Mouse (Mus musculus): ENCODE results near the gene Sp140. TPM values are rescaled to one million over a fixed set of nuclear protein-coding genes. Genes with fewer than 3 reads are reported as not detected.

The Sp140 gene
- total and polyA plus RNA-seq, 3 experiments: 8.2 to 16.5 TPM; not detected in 1

GRCm38 (mm10) chr1:85692281-85692680 is 92.1 kb downstream of the Sp140 start:
- Histone ChIP-seq H3K27me3 (ENCODE audit: control insufficient read depth in 1 of 2, insufficient read depth in 2 of 2, low read length in 2 of 2) (no peaks in the 10 kb centered on the region), H3K4me1 (ENCODE audit: control insufficient read depth in 1 of 2, insufficient read depth in 2 of 2, low read length in 2 of 2) (peaks cover 4 to 12% of the 10 kb centered on the region in 2 experiments; a peak in 3 of 4 replicates), H3K36me3 (ENCODE audit: control insufficient read depth in 1 of 2, insufficient read depth in 2 of 2, low read length in 2 of 2) (peaks cover 0 to 18% of the 10 kb centered on the region in 2 experiments; a peak in 2 of 4 replicates), H3K9ac (ENCODE audit: control insufficient read depth, low read depth, low read length, poor library complexity, severe bottlenecking) (no peak overlapping the region), H3K79me2 (ENCODE audit: control insufficient read depth, insufficient read depth, low read length, poor library complexity) (no peaks in the 10 kb centered on the region), H3K9me3 (replicated peaks; ENCODE audit: insufficient read depth, low read length) (no peaks in the 10 kb centered on the region), H3K27ac (ENCODE audit: control insufficient read depth, low read depth, low read length) (no peak overlapping the region), H3K4me3 (ENCODE audit: control insufficient read depth in 1 of 2, insufficient read depth in 1 of 2, low read depth in 2 of 2, low read length in 2 of 2) (no peak overlapping the region)
- TF ChIP-seq CTCF (IDR thresholded peaks at IDR 0.05 in 2 of 3, conservative IDR thresholded peaks at IDR 0.05 in 1 of 3; ENCODE audit: control insufficient read depth in 1 of 3, insufficient read depth in 1 of 3, low read depth in 2 of 3, low read length in 3 of 3, poor library complexity in 1 of 3, severe bottlenecking in 1 of 3) (no peak), HCFC1 (IDR thresholded peaks at IDR 0.05; ENCODE audit: low read depth, low read length) (no peak), MYB (IDR thresholded peaks at IDR 0.05; ENCODE audit: low read depth, low read length) (no peak), POLR2AphosphoS5 (IDR thresholded peaks at IDR 0.05; ENCODE audit: borderline replicate concordance, low read depth, low read length) (no peak), MEF2A (IDR thresholded peaks at IDR 0.05; ENCODE audit: extremely low read depth, insufficient replicate concordance, low read depth, low read length, poor library complexity, severe bottlenecking) (no peak), CHD1 (IDR thresholded peaks at IDR 0.05; ENCODE audit: low read depth, low read length) (no peak), NRF1 (IDR thresholded peaks at IDR 0.05; ENCODE audit: insufficient read depth, low read depth, low read length, poor library complexity, severe bottlenecking) (no peak), NELFE (IDR thresholded peaks at IDR 0.05; ENCODE audit: low read depth, low read length) (no peak)
- DNase-seq (ENCODE audit: low read depth, low spot score): no peak

GRCm38 (mm10) chr1:85693280-85693679 is 93.1 kb downstream of the Sp140 start:
- H3K9me3 ChIP-seq (replicated peaks; ENCODE audit: insufficient read depth, low read length): no peaks in the 10 kb centered on the region
- no peak overlapping the region for H3K4me3 ChIP-seq (ENCODE audit: control insufficient read depth in 1 of 2, insufficient read depth in 1 of 2, low read depth in 2 of 2, low read length in 2 of 2)
- TF ChIP-seq MAFK (IDR thresholded peaks at IDR 0.05; ENCODE audit: borderline replicate concordance, low read depth, low read length): peak; percentile 77
- peak; percentile 42; the same call in 1 of the 2 replicates for TF ChIP-seq ETS1 (IDR thresholded peaks at IDR 0.05; ENCODE audit: low read depth, low read length)
- TF ChIP-seq SMC3 (IDR thresholded peaks at IDR 0.05; ENCODE audit: low read depth, low read length): no peak
- no peak for TF ChIP-seq MYC (IDR thresholded peaks at IDR 0.05; ENCODE audit: low read depth, low read length)
- TF ChIP-seq TAL1 (IDR thresholded peaks at IDR 0.05; ENCODE audit: low read length): peak; percentile 75
- peak; percentile 52; the same call in 1 of the 2 replicates for TF ChIP-seq RCOR1 (IDR thresholded peaks at IDR 0.05; ENCODE audit: low read depth, low read length)
- no peak for TF ChIP-seq JUND (IDR thresholded peaks at IDR 0.05; ENCODE audit: low read depth, low read length)
- no peak for TF ChIP-seq GABPA (IDR thresholded peaks at IDR 0.05; ENCODE audit: low read depth, low read length)
- TF ChIP-seq ZC3H11A (IDR thresholded peaks at IDR 0.05; ENCODE audit: low read depth, low read length): no peak
- TF ChIP-seq MEF2A (IDR thresholded peaks at IDR 0.05; ENCODE audit: extremely low read depth, insufficient replicate concordance, low read depth, low read length, poor library complexity, severe bottlenecking): no peak
- 0 out of 2 replicates have a peak, but pooled peaks have one; percentile 12 for TF ChIP-seq NRF1 (IDR thresholded peaks at IDR 0.05; ENCODE audit: insufficient read depth, low read depth, low read length, poor library complexity, severe bottlenecking)
- peak; percentile 27; the same call in 1 of the 2 replicates for TF ChIP-seq TBP (IDR thresholded peaks at IDR 0.05; ENCODE audit: low read depth, low read length)
- TF ChIP-seq EP300 (IDR thresholded peaks at IDR 0.05; ENCODE audit: low read depth in 1 of 2, low read length in 2 of 2): peak; percentile 82 to 84
- TF ChIP-seq POLR2A (IDR thresholded peaks at IDR 0.05; ENCODE audit: control insufficient read depth in 1 of 2, insufficient read depth in 1 of 2, low read depth in 1 of 2, low read length in 2 of 2, poor library complexity in 1 of 2): no peak
- TF ChIP-seq HCFC1 (IDR thresholded peaks at IDR 0.05; ENCODE audit: low read depth, low read length): no peak
- TF ChIP-seq ZMIZ1 (IDR thresholded peaks at IDR 0.05; ENCODE audit: low read depth, low read length): no peak
- no peak for TF ChIP-seq POLR2AphosphoS2 (IDR thresholded peaks at IDR 0.05; ENCODE audit: low read length)
- TF ChIP-seq USF2 (IDR thresholded peaks at IDR 0.05; ENCODE audit: borderline replicate concordance in 1 of 2, insufficient read depth in 1 of 2, low read depth in 1 of 2, low read length in 2 of 2): no peak
- TF ChIP-seq TCF12 (IDR thresholded peaks at IDR 0.05; ENCODE audit: low read depth, low read length): peak; percentile 78
- no peak for TF ChIP-seq ELF1 (IDR thresholded peaks at IDR 0.05; ENCODE audit: low read depth, low read length)
- peak; percentile 84 for TF ChIP-seq GATA1 (IDR thresholded peaks at IDR 0.05; ENCODE audit: low read depth, low read length)
- TF ChIP-seq MXI1 (IDR thresholded peaks at IDR 0.05; ENCODE audit: low read depth, low read length): no peak
- no peak for TF ChIP-seq POLR2AphosphoS5 (IDR thresholded peaks at IDR 0.05; ENCODE audit: borderline replicate concordance, low read depth, low read length)
- no peak for TF ChIP-seq USF1 (IDR thresholded peaks at IDR 0.05; ENCODE audit: low read depth, low read length)
- TF ChIP-seq ZNF384 (IDR thresholded peaks at IDR 0.05; ENCODE audit: low read depth, low read length): no peak
- TF ChIP-seq SIN3A (IDR thresholded peaks at IDR 0.05; ENCODE audit: low read length): no peak
- H3K4me1 ChIP-seq (ENCODE audit: control insufficient read depth in 1 of 2, insufficient read depth in 2 of 2, low read length in 2 of 2): peaks cover 9 to 17% of the 10 kb centered on the region in 2 experiments
- peak; percentile 85 for DNase-seq (ENCODE audit: low read depth, low spot score)
- H3K79me2 ChIP-seq (ENCODE audit: control insufficient read depth, insufficient read depth, low read length, poor library complexity): no peaks in the 10 kb centered on the region
- peaks cover 0 to 27% of the 10 kb centered on the region in 2 experiments; a peak in 2 of 4 replicates for H3K36me3 ChIP-seq (ENCODE audit: control insufficient read depth in 1 of 2, insufficient read depth in 2 of 2, low read length in 2 of 2)
- peak overlapping the region; percentile 70 for H3K27ac ChIP-seq (ENCODE audit: control insufficient read depth, low read depth, low read length)
- no peaks in the 10 kb centered on the region for H3K27me3 ChIP-seq (ENCODE audit: control insufficient read depth in 1 of 2, insufficient read depth in 2 of 2, low read length in 2 of 2)
- H3K9ac ChIP-seq (ENCODE audit: control insufficient read depth, low read depth, low read length, poor library complexity, severe bottlenecking): no peak overlapping the region

All from MEL (cell line).